Mouse (Mus musculus): Measurements from ENCODE around the gene Olfr18. TPM values are rescaled to one million over a fixed set of nuclear protein-coding genes. Genes with fewer than 3 reads are reported as not detected.

Olfr18 gene
- polyA plus RNA-seq (2012; fragmentation: generic; extraction: Trizol): under 1 TPM in 1 of 2 experiments, not detected in 1; 0.01 TPM

DNA sequence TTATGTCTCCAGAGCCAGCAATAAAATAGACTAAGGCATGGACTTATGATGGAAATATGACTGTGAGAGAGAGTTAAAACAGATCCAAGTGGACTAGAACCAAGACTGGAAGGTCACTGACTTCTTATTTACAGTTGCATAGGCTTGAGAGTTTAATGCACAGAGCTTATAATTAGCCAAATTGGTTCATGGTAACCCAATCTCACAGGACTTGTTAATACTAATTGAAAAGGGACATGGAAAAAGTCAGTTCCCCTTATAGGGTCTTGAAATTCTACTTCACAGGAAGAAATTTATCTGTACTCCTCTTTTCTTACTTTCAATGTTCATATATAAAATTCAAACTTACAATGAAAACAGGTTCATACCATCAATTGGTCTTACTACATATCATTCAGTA lies at the start of gene Olfr18:
TSS of gene Olfr18 (minus strand) at position 101 of the 400 bp plus-strand sequence.

DNA sequence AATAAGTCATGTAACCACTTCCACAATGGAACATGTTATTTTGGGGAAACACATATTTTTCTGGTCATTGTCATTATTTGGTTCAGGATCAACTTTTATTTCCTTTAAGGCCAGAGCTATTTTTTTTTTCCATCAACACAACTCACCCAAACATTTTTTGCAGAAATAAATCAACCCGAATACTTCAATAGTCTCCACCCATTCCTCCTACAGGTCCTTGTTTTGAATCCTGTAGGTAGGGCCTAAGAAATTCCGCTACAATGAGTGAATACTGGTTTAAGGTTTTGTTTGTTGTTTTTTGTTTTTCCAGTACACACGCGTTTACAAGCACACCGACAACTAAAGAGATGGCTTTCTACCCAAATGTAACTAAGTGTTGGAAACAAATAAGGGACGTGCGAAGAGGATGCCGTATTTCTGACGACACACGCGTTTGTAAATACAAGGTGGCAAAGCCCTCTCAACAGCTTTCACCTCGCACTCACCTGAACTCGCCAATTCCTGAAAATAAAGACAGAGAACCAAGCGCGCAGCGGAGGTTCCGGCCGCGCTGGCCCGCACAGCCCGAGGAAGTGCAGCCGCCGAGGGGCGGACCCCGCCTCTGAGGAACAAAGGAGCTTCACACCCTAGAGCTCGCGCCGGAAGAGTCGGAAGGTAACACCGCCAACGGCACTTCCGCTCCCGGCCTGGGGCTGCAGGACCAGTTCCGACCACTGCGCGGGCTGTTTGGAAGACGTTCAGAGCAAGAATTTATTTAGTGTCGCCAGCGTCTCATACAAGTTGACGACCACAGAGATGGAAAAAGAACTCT lies 48.8 kb upstream of the Olfr18 start, which contains the start of gene Zfp560:
TSS of gene Zfp560 (minus strand) at position 646 of the 811 bp plus-strand sequence.

DNA sequence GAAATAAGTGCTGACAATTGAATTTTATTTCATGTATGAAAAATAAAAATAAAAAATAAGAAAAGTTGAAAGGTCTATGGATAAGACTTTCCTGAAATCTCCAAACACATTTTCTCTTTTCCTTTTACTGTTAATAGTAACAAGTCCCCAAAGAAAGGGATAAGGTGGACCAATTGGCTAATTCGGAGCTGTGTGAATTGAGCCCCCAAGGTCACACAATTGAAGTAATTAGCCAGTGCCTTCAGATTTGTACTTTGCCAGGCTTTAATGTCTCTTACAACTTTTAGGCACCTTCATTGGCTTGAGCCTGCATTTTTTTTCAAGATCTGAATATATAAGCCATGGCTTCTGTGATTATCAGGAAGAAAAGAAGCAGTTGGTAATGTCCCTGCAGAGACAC lies 37.7 kb downstream of the Olfr18 start, which contains the start of gene Olfr873:
TSS of gene Olfr873 (plus strand) at position 301 of the 400 bp plus-strand sequence.

DNA sequence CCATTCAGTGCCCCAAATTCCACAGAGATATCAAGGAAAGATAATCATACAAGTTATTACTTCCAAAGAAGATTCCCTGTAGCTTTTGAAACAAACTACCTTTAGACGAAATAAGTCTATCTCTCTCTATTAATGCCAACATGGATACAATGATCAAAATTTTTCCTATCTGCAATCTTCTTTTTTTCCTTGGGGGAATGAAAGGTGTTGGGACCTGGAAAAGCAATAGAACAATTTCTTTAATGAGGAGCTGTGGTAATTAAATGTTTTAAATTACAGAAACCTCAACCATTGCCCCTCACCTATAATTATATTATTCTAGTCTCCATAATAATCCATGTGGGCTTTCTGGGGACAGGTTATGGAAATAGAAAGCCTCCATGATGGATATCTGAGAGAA lies 53.8 kb downstream of the Olfr18 start, which contains the start of gene Olfr39:
TSS of gene Olfr39 (plus strand) at position 301 of the 400 bp plus-strand sequence.

Other genes with a start within 250 kb of the Olfr18 start
- gene Olfr868, start 237.5 kb downstream of the Olfr18 start, polyA plus RNA-seq (2012; fragmentation: generic; extraction: Trizol): not detected
- not detected for gene Olfr869, start 207.1 kb downstream of the Olfr18 start, polyA plus RNA-seq (2012; fragmentation: generic; extraction: Trizol)
- not detected for gene Olfr870, start 162.0 kb downstream of the Olfr18 start, polyA plus RNA-seq (2012; fragmentation: generic; extraction: Trizol)
- not detected for gene Olfr871, start 123.9 kb downstream of the Olfr18 start, polyA plus RNA-seq (2012; fragmentation: generic; extraction: Trizol)
- not detected for gene Olfr872, start 99.0 kb downstream of the Olfr18 start, polyA plus RNA-seq (2012; fragmentation: generic; extraction: Trizol)
- gene Olfr39, start 53.7 kb downstream of the Olfr18 start, polyA plus RNA-seq (2012; fragmentation: generic; extraction: Trizol): not detected
- gene Olfr873, start 37.6 kb downstream of the Olfr18 start, polyA plus RNA-seq (2012; fragmentation: generic; extraction: Trizol): not detected
- 10 to 100 TPM in 1 of 2 experiments, 1 to 10 TPM in 1; 6.8 to 12.3 TPM for gene Zfp560, start 49.1 kb upstream of the Olfr18 start, polyA plus RNA-seq (2012; fragmentation: generic; extraction: Trizol)
- under 1 TPM; 0.06 to 0.81 TPM for gene Zfp26, start 124.1 kb upstream of the Olfr18 start, polyA plus RNA-seq (2012; fragmentation: generic; extraction: Trizol)
- gene Zfp426, start 156.7 kb upstream of the Olfr18 start, polyA plus RNA-seq (2012; fragmentation: generic; extraction: Trizol): 1 to 10 TPM in 1 of 2 experiments, under 1 TPM in 1; 0.40 to 6.5 TPM
- gene Zfp266, start 185.3 kb upstream of the Olfr18 start, polyA plus RNA-seq (2012; fragmentation: generic; extraction: Trizol): 1 to 10 TPM in 1 of 2 experiments, under 1 TPM in 1; 0.25 to 4.9 TPM
- 1 to 10 TPM in 1 of 2 experiments, under 1 TPM in 1; 0.27 to 3.2 TPM for gene Zfp846, start 245.2 kb upstream of the Olfr18 start, polyA plus RNA-seq (2012; fragmentation: generic; extraction: Trizol)

Data from C3H10T1/2 (cell line).